Mouse (Mus musculus) hindbrain, postnatal 0 days (tissue): ENCODE data around the gene Fastk. TPM values are rescaled to one million over a fixed set of nuclear protein-coding genes. Genes with fewer than 3 reads are reported as not detected.

Experiments
- ATAC-seq: fragments of 200-750 bp; cut with Nextera tagmentation; 2 replicates; pipeline ENCODE4 v1.8.0; 2017; ENCODE audit warnings: mild to moderate bottlenecking, moderate TSS enrichment, moderate library complexity
- DNase-seq: peaks from one replicate; pipeline ENCODE4 v3.0.0-alpha.2; 2015; ENCODE audit warnings: low spot score
- H3K27ac ChIP-seq: fragments of 300-500 bp; sonication (generic); 2 replicates; pipeline ENCODE4 v1.5.1; 2014; ENCODE audit warnings: mild to moderate bottlenecking
- H3K27me3 ChIP-seq: fragments of 300-500 bp; sonication (generic); 2 replicates; pipeline ENCODE4 v1.6.1; 2014; ENCODE audit warnings: low read length, mixed read lengths; ENCODE audit not compliant: insufficient read depth
- H3K36me3 ChIP-seq: fragments of 300-500 bp; sonication (generic); 2 replicates; pipeline ENCODE4 v1.6.1; 2014; ENCODE audit warnings: low read length, mixed read lengths; ENCODE audit not compliant: insufficient read depth
- H3K4me1 ChIP-seq: fragments of 300-500 bp; sonication (generic); 2 replicates; pipeline ENCODE4 v1.6.1; 2014; ENCODE audit warnings: antibody characterized with exemption, low read length, mixed read lengths; ENCODE audit not compliant: insufficient read depth
- H3K4me2 ChIP-seq: fragments of 300-500 bp; sonication (generic); 2 replicates; pipeline ENCODE4 v1.6.1; 2014; ENCODE audit warnings: low read depth, mild to moderate bottlenecking, low read length, moderate library complexity, mixed read lengths
- H3K4me3 ChIP-seq: fragments of 300-500 bp; sonication (generic); 2 replicates; pipeline ENCODE4 v1.5.1; 2014; ENCODE audit warnings: low read length
- H3K9ac ChIP-seq: fragments of 300-500 bp; sonication (generic); replicated peaks from 2 replicates; pipeline ENCODE4 v1.6.1; 2014; ENCODE audit warnings: mild to moderate bottlenecking, low read length, moderate library complexity, mixed read lengths
- H3K9me3 ChIP-seq: fragments of 300-500 bp; sonication (generic); 2 replicates; pipeline ENCODE4 v1.6.1; 2016; ENCODE audit warnings: low read length, mixed read lengths
- CTCF ChIP-seq: IDR thresholded peaks from 2 replicates; pipeline ENCODE4 v1.5.1; 2016; ENCODE audit warnings: antibody characterized with exemption, control low read depth, low read depth
- WGBS: fragments of 180-500 bp; shearing (Covaris S2); extraction: QIAGEN DNeasy Blood & Tissue Kit; methylation state at CpG from one replicate; pipeline ENCODE4 v1.1.7; 2014; 5-methylcytosine and 5-hydroxymethylcytosine counted together
- polyA plus RNA-seq: library from polyadenylated mRNA; unstranded; fragments of >200 nt; fragmentation: Nextera tagmentation; extraction: Ambion mirVana; gene quantifications from 2 replicates; pipeline ENCODE4 v1.2.1, GENCODE M21; 2015
- total RNA-seq: library from RNA; depleted of rRNA; stranded (reverse); fragments of >200 nt; gene quantifications from 2 replicates; pipeline ENCODE4 v1.2.3, GENCODE M21; 2014

Gene Fastk
- total and polyA plus RNA-seq, 2 experiments from 2014 or later: 99.2 to 203 TPM

DNA sequence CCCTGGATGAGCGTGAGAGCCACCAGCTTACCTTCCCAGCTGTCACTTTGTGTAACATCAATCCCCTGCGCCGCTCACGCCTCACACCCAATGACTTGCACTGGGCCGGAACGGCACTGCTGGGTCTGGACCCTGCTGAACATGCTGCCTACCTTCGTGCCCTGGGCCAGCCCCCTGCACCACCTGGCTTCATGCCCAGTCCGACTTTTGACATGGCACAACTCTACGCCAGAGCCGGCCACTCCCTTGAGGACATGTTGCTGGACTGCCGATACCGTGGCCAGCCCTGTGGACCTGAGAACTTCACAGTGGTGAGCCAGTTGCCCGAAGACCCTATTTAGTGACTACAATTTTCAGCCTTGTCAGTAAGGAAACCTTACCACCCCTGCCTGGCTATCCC, 31.1 kb downstream of the Fastk start:
- no peak for DNase-seq
- H3K4me1 ChIP-seq: peaks cover 8% of the 10 kb centered on the region
- no peak overlapping the region for H3K27ac ChIP-seq
- no peak for TF ChIP-seq CTCF
- no peaks in the 10 kb centered on the region for H3K36me3 ChIP-seq
- no peak overlapping the region for H3K4me3 ChIP-seq
- no peak for ATAC-seq
- WGBS: 73% methylated on average over 13 of the region's 13 CpGs
- H3K9ac ChIP-seq: no peak overlapping the region
- H3K4me2 ChIP-seq: no peak overlapping the region
- no peaks in the 10 kb centered on the region for H3K9me3 ChIP-seq
- H3K27me3 ChIP-seq: no peaks in the 10 kb centered on the region

GRCm38 (mm10) chr5:24413042-24413693, 31.9 kb downstream of the Fastk start, which contains the start of gene Asic3:
TSS of gene Asic3 (plus strand) at chr5:24413392.
- no peak within 1 kb of the TSS for H3K9ac ChIP-seq

GRCm38 (mm10) chr5:24412063-24412462, 33.0 kb downstream of the Fastk start:
- ATAC-seq: no peak

More at GRCm38 (mm10) chr5:24413042-24413693, 31.9 kb downstream of the Fastk start, which contains the start of gene Asic3:
- TF ChIP-seq CTCF: no peak
- H3K4me1 ChIP-seq: peaks cover 8% of the 10 kb centered on the region
- no peak for ATAC-seq
- no peaks in the 10 kb centered on the region for H3K27me3 ChIP-seq
- DNase-seq: no peak
- H3K4me2 ChIP-seq: no peak within 1 kb of the TSS
- no peak within 1 kb of the TSS for H3K27ac ChIP-seq
- 54% methylated on average over 11 of the region's 11 CpGs for WGBS
- no peaks in the 10 kb centered on the region for H3K9me3 ChIP-seq
- H3K4me3 ChIP-seq: no peak within 1 kb of the TSS
- H3K36me3 ChIP-seq: no peaks in the 10 kb centered on the region

DNA sequence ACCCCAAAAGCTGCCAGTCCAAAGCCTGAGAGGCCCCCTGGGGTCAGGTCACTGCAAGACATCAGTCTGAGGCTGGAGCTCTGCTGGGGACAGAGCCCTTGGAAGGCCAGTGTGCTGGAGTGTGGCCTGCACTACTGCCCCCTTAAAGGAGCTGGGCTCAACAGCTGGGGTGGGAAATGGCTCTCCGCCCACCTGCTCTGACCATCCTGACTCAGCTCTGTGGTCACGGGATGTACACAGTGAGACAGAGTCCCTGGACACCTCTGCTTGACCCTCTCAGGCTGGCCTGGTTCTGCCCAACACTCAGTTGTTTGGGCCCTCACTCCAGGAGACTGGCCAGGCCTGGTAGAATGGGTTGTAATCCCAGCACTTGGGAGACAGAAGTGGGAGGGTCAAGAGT, 35.6 kb downstream of the Fastk start:
- WGBS: 53% methylated on average over 2 of the region's 2 CpGs

More at GRCm38 (mm10) chr5:24412063-24412462, 33.0 kb downstream of the Fastk start:
- Histone ChIP-seq H3K36me3 (0 out of 2 replicates have a peak, but pooled peaks cover 6% of the 10 kb centered on the region), H3K4me1 (peaks cover 8% of the 10 kb centered on the region), H3K4me3 (no peak overlapping the region), H3K27me3 (no peaks in the 10 kb centered on the region), H3K9ac (no peak overlapping the region), H3K27ac (no peak overlapping the region), H3K9me3 (no peaks in the 10 kb centered on the region), H3K4me2 (no peak overlapping the region)
- TF ChIP-seq CTCF: no peak
- DNase-seq: no peak
- 95% methylated on average over 2 of the region's 2 CpGs for WGBS

DNA sequence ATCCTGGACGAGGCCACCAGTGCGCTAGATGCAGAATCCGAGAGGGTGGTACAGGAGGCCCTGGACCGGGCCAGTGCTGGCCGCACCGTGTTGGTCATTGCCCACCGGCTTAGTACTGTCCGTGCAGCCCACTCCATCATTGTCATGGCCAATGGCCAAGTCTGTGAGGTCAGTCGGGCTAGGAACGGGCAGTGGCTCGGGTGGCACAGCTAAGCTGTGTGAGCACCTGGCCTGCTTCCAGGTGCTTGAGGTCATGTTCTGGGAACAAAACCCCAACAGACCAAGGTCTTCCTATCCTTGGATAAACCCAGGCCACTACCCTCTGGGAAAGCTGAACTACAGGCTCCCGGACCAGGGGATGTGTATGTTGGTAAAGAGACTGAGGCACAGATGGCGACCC, 36.4 kb downstream of the Fastk start:
- 76% methylated on average over 13 of the region's 13 CpGs for WGBS
- no peak for ATAC-seq
- Histone ChIP-seq H3K27me3 (no peaks in the 10 kb centered on the region), H3K9me3 (no peaks in the 10 kb centered on the region), H3K4me3 (no peak overlapping the region), H3K9ac (no peak overlapping the region), H3K27ac (no peak overlapping the region), H3K4me2 (no peak overlapping the region), H3K36me3 (peaks cover 12% of the 10 kb centered on the region; the same call in 1 of the 2 replicates), H3K4me1 (no peaks in the 10 kb centered on the region)
- no peak for TF ChIP-seq CTCF
- DNase-seq: no peak

More for the DNA sequence above, 35.6 kb downstream of the Fastk start:
- TF ChIP-seq CTCF: no peak
- ATAC-seq (no peak), DNase-seq (no peak)
- H3K4me2 ChIP-seq: no peak overlapping the region
- no peak overlapping the region for H3K9ac ChIP-seq
- no peaks in the 10 kb centered on the region for H3K9me3 ChIP-seq
- no peaks in the 10 kb centered on the region for H3K4me1 ChIP-seq
- peaks cover 7% of the 10 kb centered on the region; the same call in 1 of the 2 replicates for H3K36me3 ChIP-seq
- H3K27ac ChIP-seq: no peak overlapping the region
- no peaks in the 10 kb centered on the region for H3K27me3 ChIP-seq
- no peak overlapping the region for H3K4me3 ChIP-seq

- H3K27me3 ChIP-seq: no peaks in the 10 kb centered on the region
- no peak overlapping the region for H3K4me3 ChIP-seq
- H3K36me3 ChIP-seq: peaks cover 12% of the 10 kb centered on the region; the same call in 1 of the 2 replicates
- no peak overlapping the region for H3K9ac ChIP-seq
- TF ChIP-seq CTCF: no peak
- DNase-seq (no peak), ATAC-seq (no peak)
- H3K9me3 ChIP-seq: no peaks in the 10 kb centered on the region
- no peaks in the 10 kb centered on the region for H3K4me1 ChIP-seq
- no peak overlapping the region for H3K4me2 ChIP-seq
- 68% methylated on average over 3 of the region's 3 CpGs for WGBS
- no peak overlapping the region for H3K27ac ChIP-seq
Measured at GRCm38 (mm10) chr5:24405389-24405876, 39.7 kb downstream of the Fastk start.
